Mouse (Mus musculus) bone marrow, adult 2 months (tissue): ENCODE data around the gene Ttc26.

ENCODE experiments used
- CTCF ChIP-seq: fragments of 200-500 bp; IDR thresholded peaks from 2 replicates; pipeline ENCODE4 v1.5.1; 2011; ENCODE audit warnings: low read length, control low read depth; ENCODE audit not compliant: control insufficient read depth, insufficient read depth
- POLR2A ChIP-seq: fragments of 200-500 bp; IDR thresholded peaks from 2 replicates; pipeline ENCODE4 v1.6.1; 2011; ENCODE audit warnings: low read depth, mild to moderate bottlenecking, control low read depth, low read length, borderline replicate concordance; ENCODE audit not compliant: control insufficient read depth

DNA sequence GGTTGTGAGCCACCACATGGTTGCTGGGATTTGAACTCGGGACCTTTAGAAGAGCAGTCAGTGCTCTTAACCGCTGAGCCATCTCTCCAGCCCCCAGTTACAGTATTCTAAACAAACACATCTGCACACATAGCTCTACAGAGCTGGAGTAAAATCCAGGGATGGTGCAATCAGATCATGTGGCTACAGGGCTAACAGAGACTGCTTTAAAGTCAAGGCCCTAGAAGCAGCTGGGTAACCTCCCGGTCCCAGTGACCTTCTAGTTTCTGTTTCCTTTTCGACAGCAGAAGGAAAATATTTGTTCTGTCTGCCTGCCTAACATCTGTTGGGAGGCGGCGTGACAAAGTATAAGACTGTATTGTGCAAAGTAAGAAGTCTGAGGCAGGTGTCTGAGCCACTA, 43.3 kb upstream of the Ttc26 start:
- TF ChIP-seq CTCF (no peak), POLR2A (no peak)
